Comparison of ENCODE assay signal across 9 mouse cellular contexts in genomic region chr1:131882787-131883186, GRCm38 (mm10). TPM values are rescaled to one million over a fixed set of nuclear protein-coding genes. Genes with fewer than 3 reads are reported as not detected.
A peak's percentile ranks its signal among the peaks of the same experiment; 100 is the strongest.
DNase-seq lines count a peak whose midpoint lies in the region; ATAC-seq and TF ChIP-seq lines count a peak whose summit lies in the region.
"Had no signal": no experiment of that assay in that cellular context is flagged by ENCODE, and none has a peak within 500 bp of the region (broad histone marks: within the 10 kb centered on the region; RNA-seq: fewer than 3 reads in every experiment).

No protein-coding gene starts in this region.

- no peak overlapping the region for H3K9ac ChIP-seq in liver, adult 2 months (ENCODE audit: low read depth, low read length)
- H3K9ac ChIP-seq in liver, embryonic 11.5 days (ENCODE audit: low read depth, low read length): no peak overlapping the region
- H3K9ac ChIP-seq: lung, embryonic 15.5 days had no signal

- TF ChIP-seq POLR2A in liver, adult 2 months (IDR thresholded peaks at IDR 0.05; ENCODE audit: extremely low read depth, insufficient read depth, low read length): no peak
- TF ChIP-seq POLR2A in lung, adult 2 months (IDR thresholded peaks at IDR 0.05; ENCODE audit: borderline replicate concordance, extremely low read depth, low read depth, low read length): no peak

- H3K27ac ChIP-seq in liver, adult 2 months (replicated peaks; ENCODE audit: insufficient read depth, low read depth, low read length): no peak overlapping the region
- H3K27ac ChIP-seq in liver, embryonic 11.5 days (ENCODE audit: low read depth, low read length): no peak overlapping the region
- H3K27ac ChIP-seq: lung, embryonic 15.5 days had no signal

- H3K4me1 ChIP-seq in liver, adult 2 months (ENCODE audit: control insufficient read depth, insufficient read depth, low read length): no peaks in the 10 kb centered on the region
- no peaks in the 10 kb centered on the region for H3K4me1 ChIP-seq in liver, embryonic 11.5 days (replicated peaks; ENCODE audit: control insufficient read depth, insufficient read depth, low read length)
- H3K4me1 ChIP-seq in lung, adult 2 months (ENCODE audit: control insufficient read depth, insufficient read depth, low read length): no peaks in the 10 kb centered on the region
- H3K4me1 ChIP-seq: lung, embryonic 15.5 days had no signal

- H3K4me2 ChIP-seq in liver, embryonic 11.5 days: no peak overlapping the region
- H3K4me2 ChIP-seq: lung, embryonic 15.5 days had no signal

- no peak overlapping the region for H3K4me3 ChIP-seq in liver, adult 2 months (ENCODE audit: insufficient read depth, low read depth, low read length)
- H3K4me3 ChIP-seq in liver, embryonic 11.5 days (ENCODE audit: low read depth, low read length): no peak overlapping the region
- no peak overlapping the region for H3K4me3 ChIP-seq in lung, adult 2 months (replicated peaks; ENCODE audit: extremely low read depth, low read depth, low read length)
- H3K4me3 ChIP-seq: lung, embryonic 15.5 days had no signal

- H3K79me2 ChIP-seq in liver, adult 2 months (ENCODE audit: control insufficient read depth, insufficient read depth, low read length): no peaks in the 10 kb centered on the region

- H3K36me3 ChIP-seq in liver, adult 2 months (ENCODE audit: control insufficient read depth, insufficient read depth, low read length): no peaks in the 10 kb centered on the region
- H3K36me3 ChIP-seq in liver, embryonic 11.5 days (ENCODE audit: control insufficient read depth, insufficient read depth, low read length): no peaks in the 10 kb centered on the region
- H3K36me3 ChIP-seq: lung, embryonic 15.5 days had no signal

- no peaks in the 10 kb centered on the region for H3K27me3 ChIP-seq in liver, adult 2 months (ENCODE audit: control insufficient read depth, insufficient read depth, low read length)
- H3K27me3 ChIP-seq in liver, embryonic 11.5 days (replicated peaks; ENCODE audit: control insufficient read depth, insufficient read depth, low read length): no peaks in the 10 kb centered on the region
- H3K27me3 ChIP-seq: lung, embryonic 15.5 days had no signal

- DNase-seq in CD4-positive, CD25-positive, alpha-beta regulatory T cell, adult 2 months (ENCODE audit: low read depth, low spot score): peak; percentile 68
- DNase-seq in liver, adult 2 months (ENCODE audit: extremely low read depth, low read depth, low spot score): peak; percentile 44
- DNase-seq in liver, embryonic 11.5 days (ENCODE audit: low spot score): no peak
- DNase-seq in lung, adult 2 months: peak; percentile 9
- peak; percentile 61 for DNase-seq in thymus, postnatal 14 days
- DNase-seq in frontal cortex, postnatal 36 days (ENCODE audit: low spot score in 2 of 2): no peak
- DNase-seq in left cerebral cortex, postnatal 36 days (ENCODE audit: low spot score in 2 of 2): no peak

- WGBS in liver, adult 2 months: 57% methylated on average over 2 of the region's 2 CpGs
- 42% methylated on average over 2 of the region's 2 CpGs for WGBS in liver, embryonic 11.5 days
- 52% methylated on average over 2 of the region's 2 CpGs for WGBS in lung, adult 2 months

- intact Hi-C loops in left cerebral cortex, postnatal 36 days (cut with DNase I): no loop called here

- 0 out of 2 replicates have a peak, but pooled peaks have one; percentile 19 for TF ChIP-seq CTCF in liver, adult 2 months (IDR thresholded peaks at IDR 0.05; ENCODE audit: low read depth, low read length)
- TF ChIP-seq CTCF in lung, adult 2 months (IDR thresholded peaks at IDR 0.05; ENCODE audit: insufficient read depth, low read length): no peak

- H3K9me3 ChIP-seq in liver, embryonic 11.5 days (ENCODE audit: control insufficient read depth, low read length): no peaks in the 10 kb centered on the region
- H3K9me3 ChIP-seq: lung, embryonic 15.5 days had no signal

- ATAC-seq in CD4-positive, CD25-positive, alpha-beta regulatory T cell, adult 4 months: no peak
- ATAC-seq in liver, embryonic 11.5 days (replicated peaks; ENCODE audit: low FRiP score): no peak

RNA-seq across cellular contexts. Expression of gene Rab29, which starts 15.8 kb away (rescaled TPM):
- 10 to 100 TPM; 35.6 to 36.8 TPM for polyA plus RNA-seq in CD4-positive, CD25-positive, alpha-beta regulatory T cell, adult 4 months (2017; shearing (Covaris generic))
- total RNA-seq in liver, adult 2 months (2014; rRNA removed): 16.8 and 18.2 TPM in 2 replicates
- polyA plus RNA-seq in liver, adult 2 months (2012; rRNA removed): 20.2 and 20.7 TPM in 2 replicates
- polyA plus RNA-seq in liver, embryonic 11.5 days (2014; fragmentation: Nextera tagmentation; extraction: Ambion mirVana): 20.4 and 20.6 TPM in 2 replicates
- polyA plus RNA-seq in lung, adult 2 months (2012; rRNA removed): 22.2 and 31.5 TPM in 2 replicates
- 1 to 10 TPM; 6.9 to 7.1 TPM for total RNA-seq in left cerebral cortex, postnatal 36 days (2021)

RNA-seq across cellular contexts. Expression of gene Nucks1, which starts 27.5 kb away (rescaled TPM):
- 10 to 100 TPM; 39.1 to 46.2 TPM for polyA plus RNA-seq in CD4-positive, CD25-positive, alpha-beta regulatory T cell, adult 4 months (2017; shearing (Covaris generic))
- 46.1 and 52.5 TPM in 2 replicates for total RNA-seq in liver, adult 2 months (2014; rRNA removed)
- polyA plus RNA-seq in liver, adult 2 months (2012; rRNA removed): 5.1 and 6.0 TPM in 2 replicates
- 52.3 and 53.2 TPM in 2 replicates for polyA plus RNA-seq in liver, embryonic 11.5 days (2014; fragmentation: Nextera tagmentation; extraction: Ambion mirVana)
- polyA plus RNA-seq in lung, adult 2 months (2012; rRNA removed): 5.6 and 11.3 TPM in 2 replicates
- 100 to 1,000 TPM; 144 to 148 TPM for total RNA-seq in left cerebral cortex, postnatal 36 days (2021)

RNA-seq across cellular contexts. Expression of gene Slc41a1, which starts 55.5 kb away (rescaled TPM):
- 10 to 100 TPM; 16.0 to 21.5 TPM for polyA plus RNA-seq in CD4-positive, CD25-positive, alpha-beta regulatory T cell, adult 4 months (2017; shearing (Covaris generic))
- 1.3 and 1.5 TPM in 2 replicates for total RNA-seq in liver, adult 2 months (2014; rRNA removed)
- 3.0 and 5.8 TPM in 2 replicates for polyA plus RNA-seq in liver, adult 2 months (2012; rRNA removed)
- polyA plus RNA-seq in liver, embryonic 11.5 days (2014; fragmentation: Nextera tagmentation; extraction: Ambion mirVana): 5.2 and 5.6 TPM in 2 replicates
- 48.5 and 61.2 TPM in 2 replicates for polyA plus RNA-seq in lung, adult 2 months (2012; rRNA removed)
- total RNA-seq in left cerebral cortex, postnatal 36 days (2021): 10 to 100 TPM; 42.8 to 51.5 TPM

Comparison
In these comparisons a context has a peak if more than half of its experiments do, and no peak if none do; other contexts are left out.
1. DNase-seq: peak in CD4-positive, CD25-positive, alpha-beta regulatory T cell, adult 2 months (single experiment), liver, adult 2 months (single experiment), lung, adult 2 months (single experiment) and thymus, postnatal 14 days (single experiment); none in liver, embryonic 11.5 days (single experiment), frontal cortex, postnatal 36 days (0 of 2) and left cerebral cortex, postnatal 36 days (0 of 2).